Mouse (Mus musculus) monocyte, adult 5-6 weeks (primary cell): ENCODE measurements at regions not wholly inside any gene's neighbourhood (a gene's known extent, or its start where the extent isn't known, plus 50 kb on each side); places are given as distances from the start of the nearest gene placed in this dataset.

Source experiments
- ATAC-seq: fragments of 153-309, 156-312 bp; replicated peaks from 2 replicates; pipeline ENCODE4 v1.8.0; 2017; ENCODE audit warnings: mild to moderate bottlenecking; ENCODE audit not compliant: low TSS enrichment, insufficient number of reproducible peaks, severe bottlenecking, poor library complexity, low FRiP score

- no peak for ATAC-seq
Observed at GRCm38 (mm10) chr6:50041044-50041443, 69.0 kb upstream of the Mpp6 start.

- ATAC-seq: no peak
Observed at GRCm38 (mm10) chr6:50042127-50042526, 67.9 kb upstream of the Mpp6 start.

- ATAC-seq: no peak
Observed at GRCm38 (mm10) chr6:50044165-50044564, 65.9 kb upstream of the Mpp6 start.

GRCm38 (mm10) chr6:50046721-50047120 lies 63.3 kb upstream of the Mpp6 start:
- no peak for ATAC-seq

- ATAC-seq: no peak
Observed at GRCm38 (mm10) chr6:50052416-50052815, 57.6 kb upstream of the Mpp6 start.

GRCm38 (mm10) chr6:50053086-50053485 lies 57.0 kb upstream of the Mpp6 start:
- no peak for ATAC-seq

- no peak for ATAC-seq
Observed at GRCm38 (mm10) chr6:50054233-50054632, 55.8 kb upstream of the Mpp6 start.

GRCm38 (mm10) chr6:50058596-50058995 lies 51.4 kb upstream of the Mpp6 start:
- no peak for ATAC-seq

- peak; percentile 71 for ATAC-seq
Observed at GRCm38 (mm10) chr6:50059917-50060316, 50.1 kb upstream of the Mpp6 start.
